Mouse (Mus musculus) brain, embryonic 14.5 days (tissue): ENCODE measurements around the gene Apaf1.

Source experiments
- CTCF ChIP-seq: fragments of 200-500 bp; IDR thresholded peaks from 2 replicates; pipeline ENCODE4 v1.5.1; 2012; ENCODE audit warnings: inconsistent platforms, mild to moderate bottlenecking, moderate library complexity, borderline replicate concordance; ENCODE audit not compliant: insufficient read depth, insufficient read length; ENCODE audit errors: extremely low read depth
- POLR2A ChIP-seq: fragments of 200-500 bp; IDR thresholded peaks from 2 replicates; pipeline ENCODE4 v1.6.1; 2012; ENCODE audit warnings: mild to moderate bottlenecking, inconsistent platforms, borderline replicate concordance; ENCODE audit not compliant: poor library complexity, insufficient read depth, insufficient read length, severe bottlenecking; ENCODE audit errors: extremely low read depth

- TF ChIP-seq CTCF (no peak), POLR2A (no peak)
Measured at GRCm38 (mm10) chr10:90993869-90994268, 88.7 kb downstream of the Apaf1 start.
